Mouse (Mus musculus): ENCODE measurements around the gene Arl15. TPM values are rescaled to one million over a fixed set of nuclear protein-coding genes. Genes with fewer than 3 reads are reported as not detected.
A peak's percentile ranks its signal among the peaks of the same experiment; 100 is the strongest.

Arl15 gene
- total and polyA plus RNA-seq, 3 experiments = 3.2 to 9.6 (median 9.1) TPM

GRCm38 (mm10) chr13:113869212-113870205, 75.2 kb downstream of the Arl15 start:
- Histone ChIP-seq H3K27me3 (ENCODE audit: control insufficient read depth, insufficient read depth, low read length) (no peaks in the 10 kb centered on the region), H3K4me3 (no peak overlapping the region), H3K9ac (ENCODE audit: low read depth, low read length) (no peak overlapping the region), H3K79me2 (replicated peaks; ENCODE audit: control insufficient read depth, insufficient read depth, low read length) (no peaks in the 10 kb centered on the region), H3K36me3 (ENCODE audit: control insufficient read depth, insufficient read depth, low read length) (no peaks in the 10 kb centered on the region), H3K4me1 (ENCODE audit: control insufficient read depth, insufficient read depth, low read length) (peaks cover 13% of the 10 kb centered on the region), H3K27ac (no peak overlapping the region; the same call in 1 of the 2 replicates)
- DNase-seq = peak; percentile 63 to 75
- WGBS = 46% methylated on average over 20 of the region's 20 CpGs
- intact Hi-C loops (cut with DNase I) = loop anchor here (5.0 to 10.0 kb wide), 2 partner anchors 602 to 885 kb away; no protein-coding TSS in a partner anchor
- TF ChIP-seq CTCF (IDR thresholded peaks at IDR 0.05) = no peak; the same call in none of the 2 replicates
- TF ChIP-seq EP300 (IDR thresholded peaks at IDR 0.05; ENCODE audit: insufficient read depth, low read depth, low read length) = peak; percentile 58; the same call in 1 of the 2 replicates

DNA sequence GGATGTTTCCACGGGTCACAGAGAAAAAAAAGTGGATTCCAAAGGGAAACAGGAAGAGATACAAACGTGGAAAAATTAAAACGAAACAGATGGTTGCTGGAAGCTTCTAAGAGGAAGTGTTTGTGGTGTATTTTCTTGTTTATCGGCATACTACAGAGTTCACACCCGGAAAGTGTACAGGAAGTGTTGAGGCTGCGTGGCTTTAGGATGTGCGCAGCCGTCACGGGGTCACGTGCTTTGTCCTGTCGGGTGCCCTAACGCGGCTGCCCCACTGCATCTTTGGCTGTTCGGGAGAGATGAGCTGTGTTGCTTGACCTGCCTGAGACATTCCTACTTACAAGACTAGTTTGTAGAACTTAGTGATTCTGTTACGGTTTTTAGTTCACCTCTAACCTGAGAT, 76.1 kb downstream of the Arl15 start:
- WGBS = 33% methylated on average over 15 of the region's 15 CpGs
- intact Hi-C loops (cut with DNase I) = loop anchor here (10.0 kb wide), 1 partner anchor 884 kb away; no protein-coding TSS in a partner anchor
- H3K27ac ChIP-seq = peak overlapping the region; percentile 10; the same call in 1 of the 2 replicates

DNA sequence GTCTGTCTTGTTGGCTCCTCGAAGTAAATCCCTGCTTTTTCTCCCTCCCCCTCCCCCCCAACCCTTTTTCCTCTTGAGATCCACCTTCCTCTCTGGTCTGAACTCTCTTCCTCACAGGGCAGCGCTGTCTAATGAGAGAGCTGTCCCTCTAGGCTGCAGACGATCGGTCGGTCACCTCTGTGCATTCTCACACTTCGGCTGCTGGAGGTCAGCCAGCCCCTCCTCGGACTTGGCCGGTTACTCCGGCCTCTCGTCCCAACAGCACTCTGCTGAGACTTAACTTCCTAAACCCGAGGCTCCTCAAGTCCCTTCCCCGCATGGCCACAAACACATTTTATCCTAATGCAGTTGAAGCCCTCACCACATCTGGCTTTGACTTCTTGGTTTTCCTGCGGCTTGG, 77.5 kb downstream of the Arl15 start:
- TF ChIP-seq EP300 (IDR thresholded peaks at IDR 0.05; ENCODE audit: insufficient read depth, low read depth, low read length) = no peak
- no peak for TF ChIP-seq POLR2A (IDR thresholded peaks at IDR 0.05; ENCODE audit: insufficient read depth, low read depth, low read length)
- no peak for TF ChIP-seq CTCF (IDR thresholded peaks at IDR 0.05)
- DNase-seq = peak; percentile 83
- Histone ChIP-seq H3K27ac (no peak overlapping the region), H3K4me3 (no peak overlapping the region), H3K79me2 (replicated peaks; ENCODE audit: control insufficient read depth, insufficient read depth, low read length) (no peaks in the 10 kb centered on the region), H3K36me3 (ENCODE audit: control insufficient read depth, insufficient read depth, low read length) (no peaks in the 10 kb centered on the region), H3K27me3 (ENCODE audit: control insufficient read depth, insufficient read depth, low read length) (no peaks in the 10 kb centered on the region), H3K4me1 (ENCODE audit: control insufficient read depth, insufficient read depth, low read length) (peaks cover 11% of the 10 kb centered on the region), H3K9ac (ENCODE audit: low read depth, low read length) (no peak overlapping the region)
- intact Hi-C loops (cut with DNase I) = loop anchor here (10.0 kb wide), 1 partner anchor 883 kb away; no protein-coding TSS in a partner anchor
- WGBS = 8% methylated on average over 13 of the region's 13 CpGs

More for the DNA sequence above, 76.1 kb downstream of the Arl15 start:
- no peak for TF ChIP-seq CTCF (IDR thresholded peaks at IDR 0.05)
- H3K36me3 ChIP-seq (ENCODE audit: control insufficient read depth, insufficient read depth, low read length) = no peaks in the 10 kb centered on the region
- no peak overlapping the region for H3K9ac ChIP-seq (ENCODE audit: low read depth, low read length)
- H3K79me2 ChIP-seq (replicated peaks; ENCODE audit: control insufficient read depth, insufficient read depth, low read length) = no peaks in the 10 kb centered on the region
- H3K4me1 ChIP-seq (ENCODE audit: control insufficient read depth, insufficient read depth, low read length) = peaks cover 13% of the 10 kb centered on the region
- DNase-seq = peak in 1 of 2 experiments; percentile 33
- H3K27me3 ChIP-seq (ENCODE audit: control insufficient read depth, insufficient read depth, low read length) = no peaks in the 10 kb centered on the region
- H3K4me3 ChIP-seq = peak overlapping the region; percentile 25

GRCm38 (mm10) chr13:113875724-113876123, 81.4 kb downstream of the Arl15 start:
- peaks cover 8% of the 10 kb centered on the region for H3K4me1 ChIP-seq (ENCODE audit: control insufficient read depth, insufficient read depth, low read length)
- intact Hi-C loops (cut with DNase I) = loop anchor here (5.0 to 10.0 kb wide), 3 partner anchors 202 to 879 kb away; no protein-coding TSS in a partner anchor
- TF ChIP-seq EP300 (IDR thresholded peaks at IDR 0.05; ENCODE audit: insufficient read depth, low read depth, low read length) (no peak), CTCF (IDR thresholded peaks at IDR 0.05) (no peak), POLR2A (IDR thresholded peaks at IDR 0.05; ENCODE audit: insufficient read depth, low read depth, low read length) (no peak)
- no peak overlapping the region for H3K27ac ChIP-seq
- no peaks in the 10 kb centered on the region for H3K36me3 ChIP-seq (ENCODE audit: control insufficient read depth, insufficient read depth, low read length)
- 82% methylated on average over 4 of the region's 4 CpGs for WGBS
- H3K4me3 ChIP-seq = no peak overlapping the region
- no peak for DNase-seq
- H3K9ac ChIP-seq (ENCODE audit: low read depth, low read length) = no peak overlapping the region
- no peaks in the 10 kb centered on the region for H3K79me2 ChIP-seq (replicated peaks; ENCODE audit: control insufficient read depth, insufficient read depth, low read length)
- H3K27me3 ChIP-seq (ENCODE audit: control insufficient read depth, insufficient read depth, low read length) = no peaks in the 10 kb centered on the region

GRCm38 (mm10) chr13:113877420-113877819, 83.1 kb downstream of the Arl15 start:
- 12% methylated on average over 5 of the region's 5 CpGs for WGBS
- H3K36me3 ChIP-seq (ENCODE audit: control insufficient read depth, insufficient read depth, low read length) = no peaks in the 10 kb centered on the region
- no peak overlapping the region for H3K27ac ChIP-seq
- H3K4me1 ChIP-seq (ENCODE audit: control insufficient read depth, insufficient read depth, low read length) = 0 out of 2 replicates have a peak, but pooled peaks cover 3% of the 10 kb centered on the region
- TF ChIP-seq CTCF (IDR thresholded peaks at IDR 0.05) = 0 out of 2 replicates have a peak, but pooled peaks have one; percentile 100
- TF ChIP-seq POLR2A (IDR thresholded peaks at IDR 0.05; ENCODE audit: insufficient read depth, low read depth, low read length) = no peak
- TF ChIP-seq EP300 (IDR thresholded peaks at IDR 0.05; ENCODE audit: insufficient read depth, low read depth, low read length) = peak; percentile 93
- intact Hi-C loops (cut with DNase I) = loop anchor here (1.0 to 10.0 kb wide), 5 partner anchors 200 to 916 kb away; no protein-coding TSS in a partner anchor
- H3K79me2 ChIP-seq (replicated peaks; ENCODE audit: control insufficient read depth, insufficient read depth, low read length) = no peaks in the 10 kb centered on the region; the same call in 1 of the 2 replicates
- no peak overlapping the region for H3K4me3 ChIP-seq
- no peaks in the 10 kb centered on the region for H3K27me3 ChIP-seq (ENCODE audit: control insufficient read depth, insufficient read depth, low read length)
- DNase-seq = peak; percentile 58 to 75
- H3K9ac ChIP-seq (ENCODE audit: low read depth, low read length) = no peak overlapping the region

All from heart, adult 2 months (tissue).